Mouse (Mus musculus) erythroblast, embryonic 14.5 days (primary cell): ENCODE measurements around the gene Mogs.

Experiments
- GATA1 ChIP-seq: IDR thresholded peaks from 2 replicates; pipeline ENCODE4 v1.6.1; 2012; ENCODE audit warnings: low read length, inconsistent platforms, mixed read lengths
- TAL1 ChIP-seq: IDR thresholded peaks from 3 replicates; pipeline ENCODE4 v1.6.1; 2012; ENCODE audit warnings: low read length, inconsistent platforms, mixed read lengths

DNA sequence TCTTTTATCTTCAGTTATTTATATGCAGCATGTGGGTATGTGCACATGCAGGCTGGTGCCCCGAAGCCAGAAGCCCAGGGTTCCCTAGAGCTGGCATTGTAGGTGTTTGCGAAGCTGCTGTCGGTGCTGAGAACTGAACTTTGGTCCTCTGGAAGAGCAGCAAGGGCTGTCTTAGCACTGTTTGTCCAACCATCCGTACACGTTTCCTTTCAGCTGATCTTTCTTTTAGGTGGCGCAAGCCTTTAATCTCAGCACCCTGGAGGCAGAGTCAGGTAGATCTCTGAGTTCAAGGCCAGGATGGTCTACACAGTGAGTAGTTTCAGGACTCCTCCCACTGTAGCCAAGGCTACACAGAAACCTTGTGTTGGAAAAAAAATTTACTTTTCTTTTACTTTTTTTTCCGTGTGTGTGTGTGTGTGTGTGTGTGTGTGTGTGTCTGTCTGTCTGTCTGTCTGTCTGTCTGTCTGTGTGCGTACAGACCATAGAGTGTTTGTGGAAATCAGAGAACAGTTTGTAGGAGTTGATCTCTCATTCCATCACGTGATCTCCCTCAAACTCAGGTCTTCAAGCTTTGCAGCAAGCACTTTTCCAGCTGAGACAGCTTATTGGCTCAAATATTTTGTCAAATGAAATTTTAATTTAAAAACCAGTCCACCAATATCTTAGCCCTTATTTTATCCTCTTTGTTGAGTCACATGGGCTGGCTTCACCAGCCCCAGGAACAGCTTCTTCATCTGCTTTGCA is 17.1 kb downstream of the Mogs start:
- TF ChIP-seq TAL1 (no peak), GATA1 (no peak)
